Mouse (Mus musculus): ENCODE results near the gene Ly6g6f.
"Not testable (repeated sequence)": the region's sequence is repeated elsewhere in the genome, so short reads cannot be mapped to it uniquely, and the experiment has no call there.

The Ly6g6f gene

DNA sequence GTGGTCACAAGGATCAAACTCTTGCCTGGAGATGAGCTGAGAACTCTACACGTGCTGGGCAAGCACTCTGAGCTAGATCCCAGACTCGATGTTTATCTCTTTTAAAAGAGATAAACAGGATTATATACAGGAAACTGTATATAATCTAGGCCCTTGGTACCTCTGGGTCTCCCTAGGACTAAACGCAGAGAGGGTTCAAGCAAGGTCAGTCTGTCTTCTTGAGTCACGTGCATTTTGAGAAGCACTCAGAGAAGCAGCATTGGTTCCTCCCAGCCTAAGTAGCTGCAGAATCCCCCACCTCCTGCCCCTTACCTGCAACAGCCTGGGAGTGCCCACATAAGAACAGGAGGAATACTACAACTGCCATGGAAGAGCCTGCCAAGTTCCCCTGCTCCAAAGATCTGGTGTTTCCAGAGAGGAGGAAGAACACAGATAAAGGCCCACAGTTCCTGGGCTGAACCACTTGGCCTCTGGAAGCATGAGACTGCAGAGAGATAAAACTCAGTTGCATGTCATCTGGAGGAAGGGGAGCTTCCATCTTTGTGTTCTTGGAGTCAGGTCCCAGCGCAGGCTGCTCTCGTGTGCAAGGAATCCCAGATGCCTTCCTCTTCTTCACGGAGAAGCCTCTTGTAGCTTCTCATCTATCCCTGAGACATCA, at the start of gene Ly6g6f:
Ly6g6f (minus strand) TSS at position 403 of the 658 bp plus-strand sequence.
- no peak for DNase-seq (ENCODE audit: low spot score)

DNA sequence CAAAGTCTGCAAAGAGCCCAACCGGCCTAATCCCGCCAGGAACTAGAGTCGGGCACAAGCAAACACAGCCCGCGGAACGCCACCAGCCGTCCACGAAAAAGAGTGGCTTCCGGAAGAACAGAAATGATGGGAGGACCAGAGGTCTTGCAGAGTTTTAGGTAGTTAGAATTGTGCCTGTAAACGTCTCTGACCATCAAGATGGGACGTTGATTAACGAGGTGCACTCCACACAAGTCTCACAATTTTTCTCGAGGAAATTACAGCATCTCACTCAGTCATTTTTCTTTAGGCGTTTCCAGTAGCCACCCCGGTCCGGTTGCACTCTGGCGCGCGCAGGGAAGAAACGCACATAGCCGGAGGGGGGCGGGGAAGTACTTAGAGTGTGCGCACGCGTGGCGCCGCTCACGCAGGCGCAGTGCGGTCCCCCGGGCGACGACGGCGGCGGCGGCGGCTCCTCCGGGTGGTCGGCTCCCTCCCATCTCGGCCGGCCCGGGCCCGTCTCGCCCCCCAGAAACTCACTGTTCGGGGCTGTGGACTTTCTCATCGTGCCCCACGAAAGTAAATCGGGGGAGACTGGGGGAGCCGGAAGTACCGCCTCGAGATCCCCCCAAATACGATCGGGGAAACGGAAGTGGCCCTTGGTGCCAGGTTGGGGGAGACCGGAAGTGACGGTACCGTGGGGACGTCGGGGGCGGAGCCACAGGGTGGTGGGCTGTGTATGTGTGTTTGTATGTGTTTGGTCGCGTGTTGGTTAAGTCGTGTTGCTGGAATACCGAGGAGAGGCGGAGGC, 49.6 kb upstream of the Ly6g6f start, which contains the start of gene Bag6:
Bag6 (plus strand) TSS at position 378 of the 790 bp plus-strand sequence.
- DNase-seq (ENCODE audit: low spot score) = peak; percentile 97

DNA sequence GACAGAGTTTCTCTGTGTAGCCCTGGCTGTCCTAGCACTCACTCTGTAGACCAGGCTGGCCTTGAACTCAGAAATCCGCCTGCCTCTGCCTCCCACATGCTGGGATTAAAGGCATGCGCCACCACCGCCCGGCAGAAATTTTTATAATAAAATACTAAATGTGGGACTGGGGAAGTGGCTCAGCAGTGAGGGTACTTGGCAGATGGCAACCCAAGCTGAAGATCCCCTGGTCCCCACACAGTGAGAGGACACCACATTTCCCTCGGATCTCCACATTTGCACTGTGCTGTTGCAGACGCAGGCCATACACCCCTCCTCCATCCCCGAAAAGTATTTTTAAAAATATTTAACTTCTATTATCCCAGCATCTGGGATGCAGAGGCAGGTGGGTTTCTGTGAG, 48.1 kb upstream of the Ly6g6f start:
- no peak for DNase-seq (ENCODE audit: low spot score)

DNA sequence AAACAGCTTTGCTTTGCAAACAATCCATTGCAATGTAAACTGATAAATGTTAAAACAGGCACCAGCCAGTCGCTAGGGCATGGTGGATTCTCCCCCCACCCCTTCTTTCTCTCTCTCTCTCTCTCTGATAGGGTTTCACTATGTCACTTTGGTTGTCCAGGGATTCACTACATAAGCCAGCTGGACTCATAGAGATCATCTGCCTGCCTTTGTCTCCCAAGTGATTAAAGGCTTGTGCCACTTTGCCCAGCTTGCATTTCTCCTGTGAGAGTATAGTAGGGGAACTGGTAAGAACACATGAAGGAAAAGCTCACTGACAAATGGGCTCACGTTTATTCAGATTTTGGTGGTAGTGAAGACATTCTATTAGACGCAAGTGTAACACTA, 46.8 kb upstream of the Ly6g6f start:
- DNase-seq (ENCODE audit: low spot score) = no peak

DNA sequence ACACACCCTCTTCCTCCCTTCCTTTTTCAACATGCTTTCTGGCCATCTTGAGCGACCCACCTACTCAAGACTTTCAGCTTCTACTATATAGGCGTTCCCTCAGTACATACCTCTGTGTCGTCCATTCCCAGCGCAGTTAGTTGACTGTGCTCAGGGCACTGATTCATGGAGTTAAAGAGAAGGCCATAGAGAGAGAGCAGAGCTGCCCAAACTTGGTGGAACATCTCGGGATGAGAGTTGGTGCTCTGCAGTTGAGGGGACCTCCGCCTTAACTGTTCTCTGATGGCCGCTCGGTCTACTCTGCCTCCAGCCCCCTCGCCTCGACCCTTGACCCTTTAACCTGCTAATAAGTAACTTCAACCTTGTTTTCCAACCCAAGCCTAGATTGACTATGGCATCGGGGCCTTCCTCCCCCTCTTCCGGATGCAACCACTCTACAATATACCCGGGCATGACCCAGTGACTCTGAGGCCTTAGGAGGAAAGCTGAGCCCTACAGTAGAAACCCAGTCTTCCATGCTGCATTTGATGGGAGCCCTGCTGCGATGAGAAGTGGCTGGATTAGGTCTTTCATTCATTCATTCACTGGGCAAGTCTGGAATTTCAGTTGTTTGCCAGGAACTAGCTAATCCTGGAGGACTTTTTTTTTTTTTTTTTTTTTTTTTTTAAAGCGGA, 46.2 kb upstream of the Ly6g6f start, which contains the start of gene Apom:
Apom (minus strand) TSS at position 551 of the 674 bp plus-strand sequence.
- no peak for DNase-seq (ENCODE audit: low spot score)

DNA sequence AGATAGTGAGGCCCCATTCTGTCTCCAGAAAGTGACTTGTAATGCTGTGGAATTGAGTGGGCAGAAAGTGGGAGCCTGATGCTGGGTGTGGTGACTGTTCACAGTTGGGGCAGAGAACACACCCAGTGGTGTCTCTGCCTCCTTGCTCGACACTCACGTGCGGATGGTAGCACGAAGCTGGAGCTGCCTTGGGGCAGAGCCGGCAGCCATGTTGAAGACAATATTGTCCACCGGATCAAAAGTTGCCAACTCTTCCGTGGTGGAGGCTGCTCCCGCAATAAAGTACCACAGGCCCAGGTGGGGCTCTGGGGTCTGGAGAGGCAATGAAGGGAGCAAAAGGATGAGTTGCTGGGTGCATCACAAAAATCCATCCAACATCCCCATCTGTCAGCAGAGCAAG, 45.6 kb upstream of the Ly6g6f start:
- DNase-seq (ENCODE audit: low spot score) = no peak

DNA sequence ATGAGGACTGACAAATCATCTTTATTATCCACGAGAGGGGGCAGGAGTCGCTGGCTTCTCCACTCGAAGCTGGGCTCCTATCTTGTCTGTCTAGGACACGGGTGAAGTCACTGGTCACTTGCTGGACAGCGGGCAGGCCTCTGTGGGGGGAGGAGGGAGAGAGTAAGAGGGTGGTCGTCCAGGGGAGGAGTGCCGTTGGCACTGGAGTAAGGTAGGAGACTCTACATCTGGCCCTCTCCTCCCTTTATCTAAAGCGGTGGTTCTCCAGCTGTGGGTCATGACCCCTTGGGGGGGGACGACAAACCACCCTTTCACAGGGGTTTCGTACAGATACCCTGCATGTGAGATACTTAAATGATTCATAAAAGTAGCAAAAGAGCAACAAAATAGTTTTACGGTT, 43.6 kb upstream of the Ly6g6f start:
- no peak for DNase-seq (ENCODE audit: low spot score)

DNA sequence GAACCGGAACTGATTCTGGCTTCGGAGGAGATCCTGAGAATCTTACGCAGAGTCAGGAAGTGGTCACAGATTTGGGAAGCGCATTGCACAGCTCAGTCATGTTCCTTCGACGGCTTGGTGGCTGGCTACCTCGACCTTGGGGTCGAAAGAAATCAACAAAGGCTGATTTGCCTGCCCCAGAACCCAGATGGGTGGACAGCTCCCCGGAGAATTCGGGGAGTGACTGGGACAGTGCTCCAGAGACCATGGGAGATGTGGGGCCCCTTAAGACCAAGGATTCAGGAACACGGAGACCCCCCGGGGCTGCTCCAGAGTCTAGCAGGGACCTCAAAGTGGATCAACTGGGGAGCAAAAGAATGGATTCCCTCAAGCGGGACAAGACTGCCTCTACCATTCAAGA, 41.6 kb upstream of the Ly6g6f start:
- no peak for DNase-seq (ENCODE audit: low spot score)

DNA sequence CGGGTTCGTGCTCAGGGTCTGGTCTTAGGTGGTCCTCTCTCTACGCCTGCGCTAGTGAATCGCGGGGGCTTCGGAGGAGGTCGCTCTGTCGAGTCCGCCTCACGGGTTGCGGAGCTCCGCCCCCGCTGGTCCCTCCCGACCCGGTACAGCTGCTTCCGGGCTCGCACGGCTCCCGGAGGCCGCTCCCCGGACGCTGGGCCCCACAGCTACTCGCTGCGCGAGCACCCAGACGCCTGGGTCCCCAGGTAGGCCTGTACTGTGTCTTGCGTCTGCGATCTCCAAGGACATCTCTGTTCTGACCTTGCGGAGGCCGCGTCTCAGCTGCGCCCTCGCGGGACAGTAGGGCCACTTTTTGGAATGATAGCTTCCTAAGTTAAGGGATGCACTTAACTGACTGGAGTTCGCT, 40.8 kb upstream of the Ly6g6f start, which contains the start of gene D17H6S53E:
D17H6S53E (plus strand) TSS at position 168 of the 406 bp plus-strand sequence.
- peak; percentile 82 for DNase-seq (ENCODE audit: low spot score)

DNA sequence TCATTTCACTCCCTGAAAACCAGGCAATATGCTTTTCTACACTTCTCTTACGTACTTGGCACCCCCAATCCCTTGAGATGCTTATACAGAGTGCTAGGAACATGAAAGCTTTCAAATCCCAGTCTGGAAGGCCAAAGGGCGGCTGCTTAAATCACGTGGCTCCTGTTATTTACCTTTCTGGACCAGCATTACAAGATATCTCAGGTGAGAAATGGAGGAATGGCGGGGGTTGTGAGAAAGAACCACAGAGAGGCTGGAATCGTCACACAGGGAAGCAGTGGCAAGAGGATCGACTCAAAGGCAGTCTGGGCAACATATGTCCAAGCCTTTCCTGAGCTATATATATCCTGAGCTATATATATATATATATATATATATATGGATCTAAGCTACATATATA, 40.2 kb upstream of the Ly6g6f start:
- no peak for DNase-seq (ENCODE audit: low spot score)

DNA sequence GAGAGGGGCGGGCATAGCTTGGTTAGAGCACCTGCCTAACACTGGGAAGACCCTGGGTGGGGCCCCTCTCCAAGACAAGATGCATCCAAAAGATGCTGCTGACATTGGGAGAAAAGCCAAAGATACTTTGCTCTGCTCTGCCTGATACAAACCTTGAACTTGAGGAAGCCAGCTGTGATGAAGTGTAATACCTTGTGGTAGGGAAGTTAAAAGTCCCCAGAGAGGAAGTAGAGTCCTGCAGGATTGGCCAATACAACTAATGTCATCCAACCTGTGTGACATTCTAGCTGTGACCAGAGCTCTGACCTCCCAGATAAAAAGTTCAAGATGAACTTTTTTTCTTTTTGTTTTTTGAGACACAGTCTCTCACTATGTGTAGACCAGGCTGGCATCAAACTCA, 39.7 kb upstream of the Ly6g6f start:
- no peak for DNase-seq (ENCODE audit: low spot score)

DNA sequence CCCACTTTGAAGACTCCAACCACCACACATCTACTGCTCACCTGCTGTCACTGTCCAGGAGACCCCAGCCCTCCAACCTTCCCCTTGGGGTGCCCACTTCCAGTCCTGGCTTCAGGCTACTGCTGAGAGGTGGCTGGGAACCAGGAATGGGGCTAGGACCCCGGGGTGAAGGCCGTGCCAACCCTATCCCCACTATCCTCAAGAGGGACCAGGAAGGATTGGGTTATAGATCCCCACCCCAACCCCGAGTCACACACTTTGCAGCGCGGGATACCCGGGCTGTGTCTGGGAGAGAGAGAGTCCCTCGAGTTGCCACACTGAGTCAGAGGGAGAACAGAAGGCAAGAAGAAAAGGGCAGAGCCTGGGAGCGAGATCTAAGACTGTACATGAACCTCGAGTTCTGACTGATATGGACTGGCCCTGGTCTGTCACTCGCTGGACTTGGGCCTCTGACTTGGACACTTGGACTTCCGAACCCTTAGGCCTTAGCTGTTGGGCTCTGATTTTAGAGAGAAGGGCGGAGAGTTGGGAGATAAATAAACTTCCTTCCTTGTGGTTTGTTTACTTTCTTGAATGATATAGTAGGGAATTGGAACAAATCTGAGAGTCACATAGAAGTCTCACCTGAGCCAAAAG, 39.0 kb upstream of the Ly6g6f start:
- not testable (repeated sequence) for DNase-seq (ENCODE audit: low spot score)

DNA sequence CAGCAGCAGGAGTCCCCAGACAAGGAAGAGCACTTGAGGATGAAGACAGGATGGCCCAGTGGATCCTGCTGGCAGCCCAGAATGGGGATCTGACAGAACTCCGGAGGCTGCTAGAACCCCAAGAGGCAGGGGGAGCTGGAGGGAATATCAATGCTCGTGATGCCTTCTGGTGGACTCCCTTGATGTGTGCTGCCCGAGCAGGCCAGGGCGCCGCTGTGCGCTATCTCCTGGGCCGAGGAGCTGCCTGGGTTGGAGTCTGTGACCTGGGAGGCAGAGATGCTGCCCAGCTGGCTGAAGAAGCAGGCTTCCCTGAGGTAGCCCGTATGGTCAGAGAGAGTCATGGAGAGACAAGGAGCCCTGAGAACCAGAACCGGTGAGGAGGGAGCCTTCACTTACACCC, 37.9 kb upstream of the Ly6g6f start:
- not testable (repeated sequence) for DNase-seq (ENCODE audit: low spot score)

DNA sequence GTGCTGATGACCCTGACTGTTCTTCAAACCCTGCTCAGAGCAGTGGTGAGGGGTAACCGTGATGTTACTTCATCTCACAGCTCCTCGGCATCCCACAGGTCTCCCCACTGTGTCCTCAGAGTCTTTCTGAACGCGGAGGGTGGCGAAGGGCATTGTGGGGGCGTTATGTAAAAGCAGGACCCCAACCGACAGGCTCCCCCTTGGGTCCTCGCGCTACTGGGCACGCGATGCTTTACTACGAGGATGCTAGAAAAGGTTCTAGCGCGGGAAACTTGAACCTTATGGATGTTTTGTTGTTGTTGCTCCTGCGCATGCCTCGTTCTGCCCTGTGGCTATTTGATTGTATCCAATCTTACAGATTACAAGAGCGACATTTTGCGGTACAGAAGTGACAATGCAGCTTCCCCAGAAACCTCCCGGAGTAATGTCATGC, 36.5 kb upstream of the Ly6g6f start, which contains the start of gene Csnk2b:
Csnk2b (minus strand) TSS at position 183 of the 433 bp plus-strand sequence.
- DNase-seq (ENCODE audit: low spot score) = peak; percentile 79

DNA sequence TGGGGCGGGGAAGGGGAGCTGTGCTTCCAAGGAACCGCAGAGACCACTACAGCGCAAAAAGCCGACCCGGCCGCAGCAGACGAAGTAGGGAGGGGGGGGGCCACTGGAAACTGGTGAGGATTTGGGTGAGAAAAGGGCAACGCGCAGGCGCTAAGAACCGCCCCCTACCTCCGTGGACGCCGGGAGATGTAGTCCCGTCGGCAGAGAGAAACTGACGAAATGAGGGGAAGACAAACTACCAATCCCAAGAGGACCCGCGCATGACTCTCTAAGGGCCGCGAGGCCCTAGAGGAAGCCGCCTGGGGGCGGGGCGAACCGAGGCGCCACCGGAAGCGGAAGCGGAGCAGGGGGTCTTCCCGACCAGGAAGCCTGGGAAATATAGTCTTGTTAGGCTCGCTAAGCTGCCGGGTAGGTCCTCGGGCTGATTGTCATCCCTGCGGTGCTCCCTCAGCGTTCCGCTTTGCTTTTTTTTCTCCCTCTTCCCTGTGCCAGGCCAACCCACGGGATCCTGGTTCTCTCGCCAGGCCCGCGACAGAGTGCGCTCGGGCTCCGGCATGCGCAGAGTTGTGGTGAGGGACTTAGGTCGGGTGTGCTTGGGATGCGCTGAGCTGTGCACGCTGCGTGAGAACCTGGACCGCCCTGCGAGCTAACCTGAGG, 35.9 kb upstream of the Ly6g6f start, which contains the start of gene Gpank1:
Gpank1 (plus strand) TSS at position 313 of the 657 bp plus-strand sequence.
- DNase-seq (ENCODE audit: low spot score) = peak; percentile 99

DNA sequence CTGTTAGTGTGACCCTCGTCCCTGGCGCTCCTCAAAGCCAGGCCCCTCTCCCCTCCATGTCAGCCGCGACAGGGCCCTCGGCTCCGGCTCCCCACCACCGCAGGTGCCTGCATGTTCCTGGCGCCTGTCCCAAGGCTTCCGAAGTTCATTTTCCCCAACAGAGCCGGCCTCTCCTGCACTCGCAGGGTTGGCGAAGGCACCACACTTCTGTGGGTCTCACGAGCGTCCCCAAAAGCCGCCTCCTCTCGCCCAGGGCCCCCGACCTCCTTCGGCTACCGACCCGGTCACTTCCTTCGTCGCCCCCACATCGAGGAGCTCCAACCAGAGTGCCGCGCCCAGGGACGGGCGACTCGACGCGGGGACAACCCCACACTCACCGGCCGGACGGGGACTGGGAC, 35.3 kb upstream of the Ly6g6f start:
- DNase-seq (ENCODE audit: low spot score) = peak; percentile 9

DNA sequence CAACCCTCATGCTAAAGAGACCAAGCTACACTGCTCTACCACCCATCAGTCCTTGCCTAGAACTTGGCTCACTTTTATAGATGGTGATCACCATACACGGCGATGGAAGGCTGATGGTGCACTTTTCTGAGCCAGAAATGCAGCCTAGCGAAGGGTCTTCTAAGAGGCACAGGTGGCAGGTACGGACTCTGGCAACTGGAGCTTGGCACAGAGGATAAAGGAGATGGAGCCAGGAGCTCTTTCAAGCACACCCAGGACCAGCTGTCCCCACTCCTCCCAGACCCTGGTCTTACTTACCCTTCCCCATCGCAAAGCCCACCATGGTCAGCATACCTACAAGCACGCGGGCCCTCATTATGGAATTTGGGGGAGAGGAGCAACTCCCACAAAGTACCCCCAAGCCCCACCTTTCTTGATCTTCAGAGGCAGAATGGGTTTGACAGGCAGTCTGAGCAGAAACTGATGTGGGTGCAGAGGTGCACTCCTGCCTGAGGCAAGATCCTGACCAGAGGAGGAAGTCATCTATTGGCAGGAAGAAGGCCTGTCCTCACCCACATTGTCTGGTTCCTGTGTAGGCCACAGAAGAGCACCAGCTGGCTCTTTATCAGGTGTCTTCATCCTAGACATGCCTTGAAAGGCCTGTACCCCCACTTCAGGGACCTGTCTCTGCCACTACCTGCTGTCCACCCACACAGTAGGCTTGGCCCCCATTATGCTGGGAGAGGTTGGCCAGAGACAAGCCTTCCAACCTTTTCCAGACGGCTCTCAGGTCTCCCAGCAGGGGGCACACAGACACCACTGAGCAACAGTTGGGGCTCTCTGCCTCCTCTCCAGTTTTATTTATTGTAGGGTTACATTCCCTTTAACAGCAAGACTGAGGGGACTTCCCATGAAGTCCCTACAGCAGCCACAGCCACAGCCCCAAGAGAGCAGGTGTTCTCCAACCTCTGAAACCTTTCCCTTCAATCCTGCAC, 29.9 kb upstream of the Ly6g6f start, which contains the start of gene Ly6g5b:
Ly6g5b (minus strand) TSS at position 383 of the 974 bp plus-strand sequence.
- DNase-seq (ENCODE audit: low spot score) = peak; percentile 29

DNA sequence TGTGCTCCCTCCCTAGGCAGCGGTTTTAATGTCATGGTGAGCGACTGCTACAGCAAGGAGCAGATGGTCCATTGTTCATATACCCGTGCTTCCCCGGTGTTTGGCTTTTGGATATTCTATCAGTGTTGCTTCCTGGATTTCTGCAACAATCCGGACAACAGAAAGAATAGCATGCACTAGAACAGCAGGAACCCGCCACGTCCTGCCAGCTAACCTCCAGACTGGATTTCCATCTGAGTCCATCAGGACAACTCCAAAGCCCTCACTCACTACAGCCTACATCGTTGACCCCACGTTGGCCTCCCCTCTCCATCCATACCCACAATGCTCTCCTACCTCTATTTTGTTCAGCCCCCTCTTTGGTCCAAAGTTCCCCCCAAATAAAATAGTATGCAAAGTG, 26.4 kb upstream of the Ly6g6f start:
- no peak for DNase-seq (ENCODE audit: low spot score)

DNA sequence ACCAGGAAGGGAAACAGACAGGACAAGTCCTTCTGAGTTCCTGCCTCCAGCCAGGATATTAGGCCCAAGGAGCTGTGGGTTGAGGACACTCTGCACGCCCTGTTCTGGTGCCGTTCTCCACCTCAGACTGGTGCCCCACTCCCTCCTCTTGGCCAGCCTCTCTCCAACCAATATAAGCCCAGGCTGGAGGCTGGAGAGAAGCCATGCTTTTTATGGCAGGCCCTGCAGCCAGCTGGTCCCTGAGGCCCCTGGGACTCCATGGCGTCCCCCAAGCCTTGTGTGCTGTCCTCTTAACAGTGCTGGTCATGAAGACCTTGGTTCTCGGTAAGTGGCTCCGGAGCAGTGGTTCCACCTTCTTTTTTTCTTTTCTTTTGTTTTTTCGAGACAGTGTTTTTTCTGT, 22.7 kb upstream of the Ly6g6f start, which contains the start of gene Ly6g5c:
Ly6g5c (plus strand) TSS at position 183 of the 400 bp plus-strand sequence.
- no peak for DNase-seq (ENCODE audit: low spot score)

DNA sequence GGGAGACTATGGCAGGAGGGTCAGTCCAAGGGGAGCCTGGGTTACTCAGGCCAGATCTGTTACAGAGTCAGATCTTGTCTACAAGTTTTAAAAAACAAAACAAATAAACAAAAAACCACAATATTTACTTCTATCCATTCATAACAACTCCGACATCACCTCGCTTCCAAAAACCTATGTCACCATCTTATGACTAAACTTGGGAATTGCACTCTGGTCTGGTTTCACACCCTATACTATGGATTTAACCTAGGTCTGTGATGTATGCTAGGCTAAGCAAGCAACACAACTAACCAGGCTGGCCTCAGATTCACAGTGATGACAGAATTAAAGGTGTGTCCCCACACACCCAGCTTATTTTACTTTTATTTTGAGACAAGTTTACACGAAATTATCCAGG, 21.1 kb upstream of the Ly6g6f start:
- DNase-seq (ENCODE audit: low spot score) = no peak

All from embryo, embryonic 10.5 days (tissue).